Mouse (Mus musculus): ENCODE measurements around the gene Fzd4. TPM values are rescaled to one million over a fixed set of nuclear protein-coding genes. Genes with fewer than 3 reads are reported as not detected.

Gene Fzd4
- total and polyA plus RNA-seq, 3 experiments, result 0.04 to 0.13 (median 0.04) TPM

- Histone ChIP-seq H3K27me3 (replicated peaks) (no peaks in the 10 kb centered on the region), H3K4me3 (replicated peaks in 1 of 3; ENCODE audit: low read depth in 2 of 3, low read length in 2 of 3, poor library complexity in 1 of 3) (no peak overlapping the region)
- TF ChIP-seq TBP (conservative IDR thresholded peaks at IDR 0.05; ENCODE audit: low read depth, low read length) (no peak), SMC3 (IDR thresholded peaks at IDR 0.05; ENCODE audit: low read depth, low read length) (no peak), POLR2AphosphoS2 (IDR thresholded peaks at IDR 0.05; ENCODE audit: low read depth, low read length) (no peak), CHD1 (IDR thresholded peaks at IDR 0.05; ENCODE audit: low read depth, low read length) (no peak), MAFK (IDR thresholded peaks at IDR 0.05; ENCODE audit: insufficient replicate concordance, low read length) (no peak), MAZ (IDR thresholded peaks at IDR 0.05; ENCODE audit: low read depth, low read length) (no peak), ZKSCAN1 (IDR thresholded peaks at IDR 0.05; ENCODE audit: borderline replicate concordance, low read depth, low read length) (no peak), E2F4 (IDR thresholded peaks at IDR 0.05; ENCODE audit: insufficient replicate concordance, low read depth, low read length) (no peak), POLR2A (IDR thresholded peaks at IDR 0.05; ENCODE audit: low read depth, low read length) (no peak), MXI1 (IDR thresholded peaks at IDR 0.05; ENCODE audit: low read depth, low read length) (no peak), HCFC1 (IDR thresholded peaks at IDR 0.05; ENCODE audit: low read depth, low read length) (no peak), RAD21 (IDR thresholded peaks at IDR 0.05; ENCODE audit: low read depth, low read length) (no peak), NRF1 (IDR thresholded peaks at IDR 0.05; ENCODE audit: low read depth, low read length) (no peak), ZNF384 (IDR thresholded peaks at IDR 0.05; ENCODE audit: low read depth, low read length) (no peak), ETS1 (conservative IDR thresholded peaks at IDR 0.05; ENCODE audit: low read depth, low read length) (no peak), BHLHE40 (IDR thresholded peaks at IDR 0.05; ENCODE audit: low read depth, low read length) (no peak)
These were observed 13.5 kb upstream of the Fzd4 start for GRCm38 (mm10) chr7:89390660-89391059.

GRCm38 (mm10) chr7:89391281-89391680 is 12.9 kb upstream of the Fzd4 start:
- dilution Hi-C loops (cut with MboI; ENCODE audit: extremely low pct_ligation_motif_present, extremely low pct_unique_long_range_greater_than_20kb, low sequenced_read_pairs) (no loop called here), in situ Hi-C loops (cut with MboI; ENCODE audit: low pct_ligation_motif_present, low pct_unique_long_range_greater_than_20kb, low sequenced_read_pairs) (no loop called here)
- H3K4me2 ChIP-seq (ENCODE audit: insufficient read depth, low read depth, poor library complexity, severe bottlenecking), result no peak overlapping the region
- no peak overlapping the region for H3K9ac ChIP-seq (ENCODE audit: insufficient read depth, low read depth)
- DNase-seq (ENCODE audit: extremely low read depth), result no peak
- no peaks in the 10 kb centered on the region for H3K9me3 ChIP-seq (replicated peaks; ENCODE audit: low read length)
- no peaks in the 10 kb centered on the region for H3K36me3 ChIP-seq (replicated peaks in 1 of 2; ENCODE audit: control insufficient read depth in 1 of 2, insufficient read depth in 1 of 2, low read length in 1 of 2)
- no peak overlapping the region for H3K4me3 ChIP-seq (replicated peaks in 1 of 3; ENCODE audit: low read depth in 2 of 3, low read length in 2 of 3, poor library complexity in 1 of 3)
- H3K27ac ChIP-seq (ENCODE audit: insufficient read depth, low read depth), result no peak overlapping the region
- H3K79me2 ChIP-seq (replicated peaks; ENCODE audit: control insufficient read depth, extremely low read depth, insufficient read depth, poor library complexity, severe bottlenecking), result no peaks in the 10 kb centered on the region
- H3K4me1 ChIP-seq (ENCODE audit: control insufficient read depth in 1 of 2, insufficient read depth in 2 of 2), result no peaks in the 10 kb centered on the region
- TF ChIP-seq NRF1 (IDR thresholded peaks at IDR 0.05; ENCODE audit: low read depth, low read length) (no peak), JUN (IDR thresholded peaks at IDR 0.05; ENCODE audit: insufficient read depth, low read depth, low read length) (no peak)
- no peaks in the 10 kb centered on the region for H3K27me3 ChIP-seq (replicated peaks)

More at GRCm38 (mm10) chr7:89390660-89391059, 13.5 kb upstream of the Fzd4 start:
- dilution Hi-C loops (cut with MboI; ENCODE audit: extremely low pct_ligation_motif_present, extremely low pct_unique_long_range_greater_than_20kb, low sequenced_read_pairs) (no loop called here), in situ Hi-C loops (cut with MboI; ENCODE audit: low pct_ligation_motif_present, low pct_unique_long_range_greater_than_20kb, low sequenced_read_pairs) (no loop called here)
- Histone ChIP-seq H3K4me1 (ENCODE audit: control insufficient read depth in 1 of 2, insufficient read depth in 2 of 2) (no peaks in the 10 kb centered on the region), H3K27ac (ENCODE audit: insufficient read depth, low read depth) (no peak overlapping the region), H3K9me3 (replicated peaks; ENCODE audit: low read length) (no peaks in the 10 kb centered on the region), H3K79me2 (replicated peaks; ENCODE audit: control insufficient read depth, extremely low read depth, insufficient read depth, poor library complexity, severe bottlenecking) (no peaks in the 10 kb centered on the region), H3K4me2 (ENCODE audit: insufficient read depth, low read depth, poor library complexity, severe bottlenecking) (no peak overlapping the region), H3K9ac (ENCODE audit: insufficient read depth, low read depth) (no peak overlapping the region), H3K36me3 (replicated peaks in 1 of 2; ENCODE audit: control insufficient read depth in 1 of 2, insufficient read depth in 1 of 2, low read length in 1 of 2) (no peaks in the 10 kb centered on the region)
- no peak for DNase-seq (ENCODE audit: extremely low read depth)

Data from CH12.LX (cell line).